Mouse (Mus musculus): ENCODE data around the gene Rap1gap. TPM values are rescaled to one million over a fixed set of nuclear protein-coding genes. Genes with fewer than 3 reads are reported as not detected.

The Rap1gap gene
- polyA plus RNA-seq, 1 experiment from 2014 or later, result 25.5 TPM

GRCm38 (mm10) chr4:137657674-137658073 is 6.9 kb upstream of the Rap1gap start:
- H3K36me3 ChIP-seq (ENCODE audit: control insufficient read depth, insufficient read depth, low read length), result peaks cover 55% of the 10 kb centered on the region
- WGBS, result 87% methylated on average over 8 of the region's 8 CpGs
- no peak overlapping the region for H3K9ac ChIP-seq (ENCODE audit: low read length)
- no peak overlapping the region for H3K4me2 ChIP-seq (ENCODE audit: low read length)
- H3K9me3 ChIP-seq (replicated peaks; ENCODE audit: control insufficient read depth, low read length), result no peaks in the 10 kb centered on the region
- H3K4me1 ChIP-seq (ENCODE audit: control insufficient read depth, insufficient read depth, low read length), result 0 out of 2 replicates have a peak, but pooled peaks cover 4% of the 10 kb centered on the region
- no peak for ATAC-seq
- no peaks in the 10 kb centered on the region for H3K27me3 ChIP-seq (replicated peaks; ENCODE audit: control insufficient read depth, insufficient read depth, low read length)
- H3K4me3 ChIP-seq (ENCODE audit: low read depth, low read length), result no peak overlapping the region
- no peak for DNase-seq (ENCODE audit: low spot score)
- H3K27ac ChIP-seq (ENCODE audit: low read depth, low read length), result no peak overlapping the region

- Histone ChIP-seq H3K27ac (ENCODE audit: low read depth, low read length) (no peak overlapping the region), H3K4me1 (ENCODE audit: control insufficient read depth, insufficient read depth, low read length) (peaks cover 14% of the 10 kb centered on the region; the same call in 1 of the 2 replicates), H3K4me2 (ENCODE audit: low read length) (no peak overlapping the region), H3K9ac (ENCODE audit: low read length) (no peak overlapping the region), H3K36me3 (ENCODE audit: control insufficient read depth, insufficient read depth, low read length) (peaks cover 39% of the 10 kb centered on the region), H3K4me3 (ENCODE audit: low read depth, low read length) (no peak overlapping the region), H3K9me3 (replicated peaks; ENCODE audit: control insufficient read depth, low read length) (no peaks in the 10 kb centered on the region), H3K27me3 (replicated peaks; ENCODE audit: control insufficient read depth, insufficient read depth, low read length) (peaks cover 5% of the 10 kb centered on the region; the same call in 1 of the 2 replicates)
- no peak for DNase-seq (ENCODE audit: low spot score)
- WGBS, result 59% methylated on average over 4 of the region's 4 CpGs
- ATAC-seq, result no peak
Measured at GRCm38 (mm10) chr4:137659541-137659940, 5.0 kb upstream of the Rap1gap start.

- no peak overlapping the region for H3K4me2 ChIP-seq (ENCODE audit: low read length)
- ATAC-seq (no peak), DNase-seq (ENCODE audit: low spot score) (no peak)
- H3K4me1 ChIP-seq (ENCODE audit: control insufficient read depth, insufficient read depth, low read length), result peaks cover 14% of the 10 kb centered on the region; the same call in 1 of the 2 replicates
- peaks cover 29% of the 10 kb centered on the region for H3K36me3 ChIP-seq (ENCODE audit: control insufficient read depth, insufficient read depth, low read length)
- H3K9ac ChIP-seq (ENCODE audit: low read length), result no peak overlapping the region
- H3K9me3 ChIP-seq (replicated peaks; ENCODE audit: control insufficient read depth, low read length), result no peaks in the 10 kb centered on the region
- no peak overlapping the region for H3K4me3 ChIP-seq (ENCODE audit: low read depth, low read length)
- 69% methylated on average over 10 of the region's 10 CpGs for WGBS
- peaks cover 5% of the 10 kb centered on the region; the same call in 1 of the 2 replicates for H3K27me3 ChIP-seq (replicated peaks; ENCODE audit: control insufficient read depth, insufficient read depth, low read length)
- no peak overlapping the region for H3K27ac ChIP-seq (ENCODE audit: low read depth, low read length)
Measured at GRCm38 (mm10) chr4:137660364-137661077, 4.0 kb upstream of the Rap1gap start.

GRCm38 (mm10) chr4:137661078-137661450 is 3.5 kb upstream of the Rap1gap start:
- H3K36me3 ChIP-seq (ENCODE audit: control insufficient read depth, insufficient read depth, low read length), result peaks cover 24% of the 10 kb centered on the region
- H3K9me3 ChIP-seq (replicated peaks; ENCODE audit: control insufficient read depth, low read length), result no peaks in the 10 kb centered on the region
- H3K9ac ChIP-seq (ENCODE audit: low read length), result no peak overlapping the region
- 52% methylated on average over 2 of the region's 2 CpGs for WGBS
- no peak overlapping the region for H3K27ac ChIP-seq (ENCODE audit: low read depth, low read length)
- H3K27me3 ChIP-seq (replicated peaks; ENCODE audit: control insufficient read depth, insufficient read depth, low read length), result peaks cover 5% of the 10 kb centered on the region; the same call in 1 of the 2 replicates
- DNase-seq (ENCODE audit: low spot score) (no peak), ATAC-seq (no peak)
- no peak overlapping the region for H3K4me3 ChIP-seq (ENCODE audit: low read depth, low read length)
- peaks cover 14% of the 10 kb centered on the region; the same call in 1 of the 2 replicates for H3K4me1 ChIP-seq (ENCODE audit: control insufficient read depth, insufficient read depth, low read length)
- H3K4me2 ChIP-seq (ENCODE audit: low read length), result no peak overlapping the region

GRCm38 (mm10) chr4:137661547-137661946 is 3.0 kb upstream of the Rap1gap start:
- peaks cover 19% of the 10 kb centered on the region for H3K36me3 ChIP-seq (ENCODE audit: control insufficient read depth, insufficient read depth, low read length)
- H3K4me2 ChIP-seq (ENCODE audit: low read length), result no peak overlapping the region
- WGBS, result 13% methylated on average over 6 of the region's 6 CpGs
- H3K9ac ChIP-seq (ENCODE audit: low read length), result no peak overlapping the region
- no peak overlapping the region for H3K27ac ChIP-seq (ENCODE audit: low read depth, low read length)
- peaks cover 5% of the 10 kb centered on the region; the same call in 1 of the 2 replicates for H3K27me3 ChIP-seq (replicated peaks; ENCODE audit: control insufficient read depth, insufficient read depth, low read length)
- no peaks in the 10 kb centered on the region for H3K9me3 ChIP-seq (replicated peaks; ENCODE audit: control insufficient read depth, low read length)
- ATAC-seq (0 out of 2 replicates have a peak, but pooled peaks have one; percentile 33), DNase-seq (ENCODE audit: low spot score) (peak; percentile 26)
- H3K4me1 ChIP-seq (ENCODE audit: control insufficient read depth, insufficient read depth, low read length), result peaks cover 14% of the 10 kb centered on the region; the same call in 1 of the 2 replicates
- H3K4me3 ChIP-seq (ENCODE audit: low read depth, low read length), result no peak overlapping the region

GRCm38 (mm10) chr4:137663491-137663890 is 1.0 kb upstream of the Rap1gap start:
- WGBS, result 76% methylated on average over 4 of the region's 4 CpGs
- ATAC-seq (no peak), DNase-seq (ENCODE audit: low spot score) (peak; percentile 45)
- Histone ChIP-seq H3K4me1 (ENCODE audit: control insufficient read depth, insufficient read depth, low read length) (peaks cover 18% of the 10 kb centered on the region), H3K9me3 (replicated peaks; ENCODE audit: control insufficient read depth, low read length) (no peaks in the 10 kb centered on the region), H3K27ac (ENCODE audit: low read depth, low read length) (no peak overlapping the region), H3K4me3 (ENCODE audit: low read depth, low read length) (no peak overlapping the region), H3K9ac (ENCODE audit: low read length) (no peak overlapping the region), H3K36me3 (ENCODE audit: control insufficient read depth, insufficient read depth, low read length) (peaks cover 1% of the 10 kb centered on the region; the same call in 1 of the 2 replicates), H3K4me2 (ENCODE audit: low read length) (no peak overlapping the region), H3K27me3 (replicated peaks; ENCODE audit: control insufficient read depth, insufficient read depth, low read length) (peaks cover 5% of the 10 kb centered on the region; the same call in 1 of the 2 replicates)

- WGBS, result 13% methylated on average over 15 of the region's 15 CpGs
- Histone ChIP-seq H3K9ac (ENCODE audit: low read length) (peak overlapping the region; percentile 73), H3K4me3 (ENCODE audit: low read depth, low read length) (peak overlapping the region; percentile 52), H3K27me3 (replicated peaks; ENCODE audit: control insufficient read depth, insufficient read depth, low read length) (peaks cover 5% of the 10 kb centered on the region; the same call in 1 of the 2 replicates), H3K9me3 (replicated peaks; ENCODE audit: control insufficient read depth, low read length) (no peaks in the 10 kb centered on the region), H3K4me1 (ENCODE audit: control insufficient read depth, insufficient read depth, low read length) (peaks cover 18% of the 10 kb centered on the region), H3K27ac (ENCODE audit: low read depth, low read length) (no peak overlapping the region), H3K36me3 (ENCODE audit: control insufficient read depth, insufficient read depth, low read length) (no peaks in the 10 kb centered on the region), H3K4me2 (ENCODE audit: low read length) (peak overlapping the region; percentile 92)
- DNase-seq (ENCODE audit: low spot score) (peak; percentile 28), ATAC-seq (peak; percentile 8; the same call in 1 of the 2 replicates)
Measured at GRCm38 (mm10) chr4:137664980-137665675, 602 bp downstream of the Rap1gap start.

GRCm38 (mm10) chr4:137665791-137666190 is 1.3 kb downstream of the Rap1gap start:
- Histone ChIP-seq H3K4me1 (ENCODE audit: control insufficient read depth, insufficient read depth, low read length) (peaks cover 18% of the 10 kb centered on the region), H3K27ac (ENCODE audit: low read depth, low read length) (no peak overlapping the region), H3K36me3 (ENCODE audit: control insufficient read depth, insufficient read depth, low read length) (no peaks in the 10 kb centered on the region), H3K9me3 (replicated peaks; ENCODE audit: control insufficient read depth, low read length) (no peaks in the 10 kb centered on the region), H3K4me3 (ENCODE audit: low read depth, low read length) (no peak overlapping the region), H3K4me2 (ENCODE audit: low read length) (0 out of 2 replicates have a peak overlapping the region, but pooled peaks have one; percentile 92), H3K9ac (ENCODE audit: low read length) (no peak overlapping the region; the same call in 1 of the 2 replicates), H3K27me3 (replicated peaks; ENCODE audit: control insufficient read depth, insufficient read depth, low read length) (peaks cover 5% of the 10 kb centered on the region; the same call in 1 of the 2 replicates)
- DNase-seq (ENCODE audit: low spot score), result no peak
- WGBS, result 89% methylated on average over 5 of the region's 5 CpGs
- ATAC-seq, result no peak

Measured in forebrain, embryonic 14.5 days (tissue).